Mouse (Mus musculus) liver, embryonic 14.5 days (tissue): ENCODE results near the gene Rrp12.
A peak's percentile ranks its signal among the peaks of the same experiment; 100 is the strongest.

ENCODE experiments used
- CTCF ChIP-seq: IDR thresholded peaks from 2 replicates; pipeline ENCODE4 v1.5.1; 2016; ENCODE audit warnings: antibody characterized with exemption, low read depth, control low read depth
- EP300 ChIP-seq: IDR thresholded peaks from 2 replicates; pipeline ENCODE4 v1.6.1; 2016; ENCODE audit warnings: antibody characterized with exemption, low read depth

GRCm38 (mm10) chr19:41844345-41844744 is 51.6 kb downstream of the Rrp12 start:
- TF ChIP-seq CTCF (peak; percentile 60), EP300 (no peak)
